Mouse (Mus musculus) mesoderm, embryonic 11.5 days (tissue): ENCODE measurements around the gene Fry.
A peak's percentile ranks its signal among the peaks of the same experiment; 100 is the strongest.

Experiments used
- DNase-seq: peaks from one replicate; pipeline ENCODE4 v3.0.0-alpha.2; 2012; ENCODE audit warnings: low read depth, low spot score

Fry gene

DNA sequence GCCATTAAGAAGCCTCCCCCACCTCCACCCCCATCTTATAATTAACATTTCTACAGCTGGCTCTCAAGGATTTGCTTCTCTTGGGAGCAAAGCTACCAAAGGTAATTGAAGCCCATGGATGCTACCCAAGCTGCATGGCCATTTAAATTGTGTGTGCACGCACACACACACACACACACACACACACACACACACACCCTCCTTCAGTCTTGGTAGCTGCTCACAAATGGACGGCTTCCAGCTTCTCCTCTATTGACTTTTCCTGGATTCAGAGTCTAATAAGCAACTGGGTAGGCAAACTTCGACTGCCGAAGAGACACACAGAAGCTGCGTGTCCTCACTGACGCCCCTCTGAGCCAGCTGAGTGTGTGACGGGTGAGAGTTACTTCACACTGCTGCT is 11.7 kb downstream of the Fry start:
- DNase-seq, result no peak

DNA sequence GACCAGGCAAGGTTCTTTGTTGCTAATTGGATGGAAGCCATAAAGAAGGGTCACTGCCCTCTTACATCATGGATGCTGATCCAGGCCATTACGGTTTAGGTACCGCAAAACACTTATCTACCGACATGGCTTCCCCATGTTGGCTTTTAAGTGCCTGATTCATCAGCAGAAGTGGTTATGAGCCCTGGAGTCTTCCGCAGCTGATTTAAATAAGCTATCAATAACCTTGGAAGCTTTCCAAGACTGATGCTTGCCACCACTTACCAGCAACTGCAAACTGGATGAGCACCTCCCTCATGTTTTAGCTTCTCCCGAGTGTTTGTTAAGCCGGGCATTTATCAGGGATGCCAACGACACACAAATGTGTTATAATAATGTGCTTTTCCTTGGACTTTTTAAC is 12.7 kb downstream of the Fry start:
- no peak for DNase-seq

DNA sequence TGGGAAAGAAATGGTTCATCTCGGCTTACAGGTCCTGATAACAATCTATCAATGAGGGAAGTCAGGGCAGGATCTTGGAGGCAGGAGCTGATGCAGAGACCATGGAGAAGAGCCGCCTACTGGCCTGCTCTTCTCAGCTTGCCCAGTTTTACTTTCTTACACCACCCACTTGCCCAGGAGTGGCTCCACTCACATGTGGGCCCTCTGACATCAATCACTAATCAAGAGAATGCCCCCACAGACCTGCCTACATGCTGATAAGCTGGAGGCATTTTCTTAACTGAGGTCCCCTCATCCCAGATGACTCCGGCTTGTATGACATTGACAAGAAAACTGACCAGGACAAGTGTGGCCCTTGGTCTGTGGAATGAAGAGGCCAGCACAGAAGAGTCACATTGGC is 16.2 kb downstream of the Fry start:
- DNase-seq, result no peak

DNA sequence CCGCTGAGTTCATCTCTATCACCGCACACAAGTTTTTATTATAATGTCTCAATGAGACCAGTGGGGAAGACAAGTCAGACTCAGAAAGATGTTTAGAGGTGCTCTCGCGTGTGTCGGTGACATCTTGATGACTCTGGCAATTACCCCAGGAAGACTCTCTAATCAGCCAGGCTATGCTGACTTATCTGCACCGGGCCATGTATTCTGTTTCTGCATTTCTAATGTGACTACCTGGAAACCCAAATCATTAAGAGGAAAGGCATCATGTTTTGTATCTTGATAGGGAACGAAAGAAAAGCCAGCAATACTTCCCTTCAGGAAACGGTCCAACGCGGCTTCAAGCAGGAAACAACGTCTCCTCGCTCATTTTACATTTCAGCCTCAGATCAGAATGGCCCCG is 17.1 kb downstream of the Fry start:
- no peak for DNase-seq

DNA sequence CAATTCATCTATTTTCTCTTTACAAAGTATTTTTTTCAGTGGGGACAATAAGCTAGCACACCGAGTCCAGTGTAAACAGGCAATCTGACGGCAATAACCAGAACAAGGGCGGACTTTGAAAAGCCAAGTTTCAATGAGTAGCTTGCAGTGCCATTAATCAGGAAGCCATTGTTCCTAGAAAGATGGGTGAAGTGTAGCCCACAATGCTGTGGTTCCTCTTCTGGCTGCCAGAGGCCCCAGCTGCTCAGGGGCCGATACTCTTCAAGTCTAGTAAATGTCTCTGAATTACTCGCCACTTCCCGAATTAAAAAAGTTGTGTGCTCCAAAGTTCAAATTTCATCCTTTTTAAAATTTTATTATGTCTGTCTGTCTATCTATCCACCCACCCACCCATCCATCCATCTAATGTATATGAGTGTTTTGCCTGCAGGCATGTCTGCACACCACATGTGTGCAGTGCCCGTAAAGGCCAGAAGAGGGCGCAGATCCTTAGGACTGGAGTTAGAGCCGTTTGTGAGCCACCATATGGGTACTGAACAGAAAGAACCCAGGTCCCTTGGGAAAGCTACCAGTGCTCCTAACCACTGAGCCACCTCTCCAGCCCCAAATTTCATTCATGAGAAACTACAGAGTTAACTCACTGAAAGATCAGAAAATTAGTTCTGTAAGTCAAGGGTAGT is 19.5 kb downstream of the Fry start:
- DNase-seq, result no peak

DNA sequence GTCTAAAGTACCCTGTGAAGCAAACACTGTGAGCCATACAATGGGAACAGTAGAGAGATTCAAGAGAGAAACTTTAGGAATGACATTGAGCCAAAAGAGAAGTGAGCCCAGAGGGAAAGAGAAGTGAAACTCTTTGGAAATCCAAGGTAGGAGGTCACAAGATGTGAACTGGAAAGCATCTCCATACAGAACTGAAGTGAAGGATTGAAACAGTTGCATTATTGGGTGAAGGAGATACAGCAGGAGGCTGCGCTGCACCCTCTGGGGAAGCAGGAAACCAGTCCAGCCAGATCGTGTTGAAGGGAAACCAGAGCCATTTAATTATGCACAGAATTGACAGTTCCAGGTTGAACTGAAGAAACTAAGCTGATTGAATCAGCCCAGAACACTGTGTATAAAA is 22.1 kb downstream of the Fry start:
- no peak for DNase-seq

DNA sequence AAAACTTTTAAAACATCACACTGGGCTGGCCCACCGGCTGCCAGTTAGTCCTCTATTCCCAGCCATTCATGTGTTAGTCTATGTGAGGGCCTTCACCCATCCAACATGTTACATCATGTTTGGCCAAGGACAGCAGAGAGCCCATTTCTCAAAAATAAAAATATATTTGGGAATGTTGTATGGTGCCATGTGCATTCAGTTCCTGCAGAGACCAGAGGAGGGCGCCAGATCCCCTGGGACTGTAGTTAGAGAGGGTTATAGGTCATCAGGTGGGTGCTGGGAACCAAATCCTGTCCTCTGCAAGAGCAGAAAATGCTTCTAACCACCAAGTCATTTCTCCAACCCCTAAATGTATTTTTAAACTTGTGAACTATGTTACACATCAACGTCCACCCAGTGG is 27.5 kb downstream of the Fry start:
- no peak for DNase-seq

DNA sequence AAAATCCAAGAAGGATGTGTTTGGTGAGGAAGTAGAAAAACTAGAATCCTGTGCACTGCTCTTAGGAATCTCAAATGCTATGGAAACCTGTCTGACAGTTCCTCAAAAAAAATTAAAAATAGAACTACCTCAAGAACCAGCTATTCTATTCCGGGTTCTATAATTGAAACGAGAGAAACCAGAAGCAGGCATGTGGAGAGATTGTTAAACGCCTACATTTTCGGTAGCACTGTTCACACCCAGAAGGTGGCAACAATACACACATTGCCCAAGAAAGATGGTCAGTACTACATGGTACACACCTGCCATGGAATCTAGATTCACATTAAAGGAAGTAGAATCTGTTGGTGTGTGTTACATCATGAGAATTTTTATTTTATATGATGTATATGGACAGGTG is 28.2 kb downstream of the Fry start:
- DNase-seq, result no peak

DNA sequence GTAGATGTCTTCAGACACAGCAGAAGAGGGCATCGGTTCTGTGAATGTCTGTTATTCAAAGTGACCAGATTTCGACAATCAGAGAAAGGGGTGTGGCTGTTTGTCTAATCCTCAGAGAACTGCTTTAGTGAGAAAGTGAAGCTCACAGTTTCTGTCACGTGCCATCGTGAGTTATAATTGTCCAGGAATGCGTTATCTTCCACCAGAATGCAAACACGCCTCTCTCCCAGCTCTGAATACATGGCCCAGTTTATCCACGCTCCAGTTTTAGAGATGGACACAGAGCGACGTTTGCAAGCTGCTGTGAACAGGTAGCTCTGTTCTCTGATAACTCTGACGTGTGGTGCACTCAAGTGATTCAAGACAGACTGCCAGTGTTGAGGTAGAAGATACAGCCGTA is 31.3 kb downstream of the Fry start:
- DNase-seq, result no peak

DNA sequence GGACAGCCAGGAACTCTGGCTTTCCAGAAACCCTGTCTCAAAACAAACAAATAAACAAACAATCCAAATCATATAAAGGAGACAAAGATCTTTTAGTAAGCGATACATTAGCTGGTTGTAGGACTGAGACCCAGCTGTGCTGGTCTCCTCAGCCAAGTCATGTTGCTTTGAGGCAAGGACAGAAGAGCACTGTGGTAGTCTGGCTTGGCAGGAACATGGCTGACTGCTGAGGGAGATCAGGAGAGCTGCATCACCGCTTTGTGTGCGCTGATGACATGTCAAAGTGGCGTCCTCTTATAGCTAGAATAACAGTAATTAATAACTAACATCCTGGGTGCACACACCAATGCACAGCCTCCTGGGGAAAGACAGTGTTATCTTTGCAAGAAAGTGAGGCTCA is 32.5 kb downstream of the Fry start:
- DNase-seq, result no peak

DNA sequence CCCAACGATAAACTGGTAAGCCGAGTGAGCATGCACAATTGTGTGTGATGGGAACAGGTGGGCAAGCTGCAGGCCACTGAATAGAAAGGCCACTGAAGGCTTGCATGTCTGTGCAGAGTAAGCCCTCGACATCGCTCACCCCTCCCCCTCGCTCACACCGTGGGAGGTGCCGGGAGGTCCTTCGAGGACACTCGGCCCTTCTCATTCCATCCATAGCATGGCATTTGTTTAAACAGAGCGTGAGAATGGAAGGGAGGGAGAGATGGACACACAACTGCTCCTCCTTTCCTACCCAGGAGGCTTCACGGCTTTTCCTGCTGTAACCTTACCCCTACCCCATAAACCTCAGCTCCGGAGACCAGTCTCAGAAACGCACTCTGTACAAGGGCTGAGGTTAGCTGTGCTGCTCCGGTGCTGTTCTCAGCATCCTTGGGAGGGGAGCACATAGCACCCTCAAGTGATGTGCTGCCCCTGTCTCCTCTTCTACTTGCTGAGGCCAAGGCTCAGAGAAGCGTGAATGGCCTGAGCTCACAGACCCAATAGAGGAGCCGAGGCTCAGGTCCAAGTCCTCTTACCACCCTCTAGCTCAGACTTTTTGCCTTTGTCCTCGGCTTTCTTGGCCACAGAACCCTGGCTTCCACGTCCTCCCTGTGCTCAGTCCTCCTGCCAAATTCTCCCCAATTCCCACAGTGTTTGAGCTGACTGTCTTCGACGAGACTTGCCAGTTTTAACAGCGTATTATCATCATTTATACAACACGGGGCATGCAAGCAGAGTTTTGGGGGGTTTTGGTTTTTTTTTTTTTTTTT is 33.8 kb downstream of the Fry start:
- peak; percentile 56 for DNase-seq

DNA sequence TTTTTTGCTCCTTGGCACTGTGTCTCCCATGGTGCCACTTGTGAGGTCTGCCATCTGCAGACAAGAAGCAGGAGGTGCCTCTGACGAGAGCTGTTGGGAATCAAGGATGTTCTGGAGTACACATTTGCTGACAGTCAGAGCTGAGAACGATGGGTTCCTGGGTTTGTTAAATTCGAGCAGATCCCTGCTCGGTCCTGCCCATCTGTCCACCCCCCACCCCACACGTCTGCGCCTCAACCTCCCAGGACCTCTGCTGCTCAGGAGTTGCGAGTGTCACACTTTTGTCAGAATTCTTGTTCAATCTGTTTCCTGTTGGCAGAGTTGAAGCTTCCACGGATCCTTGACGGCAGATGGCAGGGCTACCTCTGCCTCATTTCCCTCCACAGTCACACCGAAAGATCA is 34.4 kb downstream of the Fry start:
- DNase-seq, result no peak

DNA sequence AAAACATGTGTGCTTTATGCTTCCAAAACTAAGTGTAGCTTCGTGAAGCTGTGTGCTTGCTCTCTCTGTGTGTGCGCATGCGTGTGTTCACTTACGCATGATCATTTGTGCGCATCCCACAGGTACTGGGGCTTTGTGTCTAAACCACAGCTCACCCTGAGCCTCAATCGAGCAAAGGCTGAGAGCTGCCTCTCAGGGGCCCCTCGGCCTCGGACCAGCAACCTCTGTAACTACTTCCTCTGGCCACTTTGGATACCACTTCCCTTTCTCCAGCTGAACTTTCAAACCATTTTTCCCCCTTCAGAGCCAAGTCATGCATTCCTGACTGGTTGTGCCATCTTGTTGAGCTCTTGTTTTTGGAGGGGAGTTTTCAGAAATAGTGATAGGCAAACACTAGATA is 36.9 kb downstream of the Fry start:
- DNase-seq, result no peak

DNA sequence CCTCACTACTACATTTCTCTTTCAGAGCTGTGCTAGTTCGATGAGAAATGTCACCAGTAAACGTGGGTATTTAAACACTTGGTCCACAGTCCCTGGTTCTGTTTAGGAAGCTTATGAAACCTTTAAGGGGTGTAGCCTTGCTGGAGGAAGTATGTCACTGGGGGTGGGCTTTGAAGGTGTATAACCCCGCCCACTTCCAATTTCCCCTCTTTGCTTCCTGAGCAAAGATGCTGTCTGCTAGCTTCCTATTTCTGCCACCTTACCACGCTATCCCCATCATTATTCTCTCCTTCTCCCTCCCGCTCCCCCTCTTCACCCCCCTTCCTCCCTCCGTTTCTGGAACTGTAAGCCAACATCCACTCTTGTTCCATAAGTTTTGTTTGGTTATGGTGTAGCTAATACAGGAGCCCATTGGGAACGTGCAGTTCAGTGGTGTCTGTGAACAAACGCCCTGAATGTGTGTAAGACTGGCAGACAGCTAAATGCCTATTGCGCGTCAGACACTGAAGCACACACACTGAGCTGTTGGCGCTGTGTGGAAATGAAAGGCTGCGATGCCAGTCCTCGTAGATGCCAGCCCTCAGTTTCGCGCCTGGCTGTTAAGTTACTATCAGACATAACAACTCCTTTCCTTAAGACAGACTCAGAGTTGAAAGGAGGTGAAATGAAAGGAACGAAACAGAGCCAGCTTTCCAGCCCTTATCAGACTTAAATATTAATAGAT is 37.8 kb downstream of the Fry start:
- no peak for DNase-seq

DNA sequence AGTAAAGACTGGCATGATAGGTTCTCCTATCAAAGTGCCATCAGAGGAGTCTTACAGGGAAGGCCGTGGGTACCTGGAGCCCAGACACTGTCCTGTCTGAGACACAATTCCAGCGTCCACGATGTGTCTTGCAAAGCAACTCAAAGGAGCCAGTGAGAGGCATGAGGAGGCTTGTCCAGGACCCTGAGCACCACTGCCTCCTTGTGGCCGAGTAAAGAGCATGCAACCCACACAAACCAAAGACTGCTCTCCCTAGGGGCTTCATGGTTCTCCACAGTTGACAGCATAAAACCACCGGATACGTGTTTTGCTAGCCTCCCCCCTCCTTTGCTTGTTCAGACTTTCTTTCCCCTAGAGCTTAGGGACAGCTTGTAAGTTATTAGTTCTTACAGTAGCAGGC is 39.2 kb downstream of the Fry start:
- peak; percentile 61 for DNase-seq

DNA sequence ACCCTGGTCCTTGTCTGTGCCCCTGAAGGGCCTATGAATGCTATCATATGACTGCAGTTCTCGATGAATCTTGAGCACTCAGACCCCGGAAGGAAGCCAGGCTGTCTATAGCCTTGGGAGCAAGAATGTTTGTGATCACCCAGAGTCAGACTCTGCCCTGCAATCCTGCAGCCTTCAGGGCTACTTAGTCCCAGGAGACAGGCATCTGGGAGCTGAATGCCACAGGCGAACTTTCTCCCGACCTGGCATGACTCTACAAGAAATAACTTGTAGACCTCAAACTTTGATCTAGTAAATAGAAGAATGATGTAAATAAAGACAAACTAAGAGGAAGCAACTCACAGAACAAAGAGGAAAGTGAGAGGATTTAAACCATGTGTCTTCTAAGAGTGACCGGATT is 40.7 kb downstream of the Fry start:
- DNase-seq, result peak; percentile 10

DNA sequence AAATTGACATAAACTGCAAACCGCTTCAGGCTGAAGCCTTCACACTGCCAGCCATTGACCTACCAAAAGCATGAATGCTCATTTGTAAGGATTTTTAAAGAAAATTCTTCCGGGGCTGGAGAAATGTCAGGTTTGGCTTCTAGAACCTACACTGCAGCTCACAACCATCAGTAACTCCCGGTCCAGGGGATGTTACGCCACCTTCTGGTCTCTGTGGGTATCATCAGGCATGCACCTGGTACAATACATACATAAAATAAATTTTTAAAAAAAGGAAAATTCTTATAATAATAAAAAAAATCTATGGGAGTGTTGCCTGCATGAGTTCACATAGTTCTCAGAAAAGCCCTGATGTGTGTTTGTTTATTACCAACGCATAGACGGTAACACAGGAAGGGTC is 42.7 kb downstream of the Fry start:
- DNase-seq, result no peak

DNA sequence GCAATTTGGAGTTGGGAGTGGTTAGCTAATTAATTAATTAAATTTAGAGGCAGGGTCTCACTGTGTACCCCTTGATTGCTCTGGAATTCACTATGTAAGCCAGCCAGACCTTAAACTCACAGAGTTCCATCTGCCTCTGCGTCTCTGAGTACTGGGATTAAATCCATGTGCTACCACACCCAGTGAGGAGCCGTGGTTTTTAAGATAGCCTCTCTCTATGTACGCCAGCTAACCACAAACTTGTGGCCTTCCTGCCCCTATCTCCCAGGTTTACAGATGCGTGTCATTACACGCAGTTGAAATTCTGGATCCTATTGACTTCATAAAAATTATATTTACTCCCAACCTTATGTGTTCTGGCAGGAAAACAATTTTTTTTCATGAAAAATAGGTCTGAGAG is 43.5 kb downstream of the Fry start:
- no peak for DNase-seq

DNA sequence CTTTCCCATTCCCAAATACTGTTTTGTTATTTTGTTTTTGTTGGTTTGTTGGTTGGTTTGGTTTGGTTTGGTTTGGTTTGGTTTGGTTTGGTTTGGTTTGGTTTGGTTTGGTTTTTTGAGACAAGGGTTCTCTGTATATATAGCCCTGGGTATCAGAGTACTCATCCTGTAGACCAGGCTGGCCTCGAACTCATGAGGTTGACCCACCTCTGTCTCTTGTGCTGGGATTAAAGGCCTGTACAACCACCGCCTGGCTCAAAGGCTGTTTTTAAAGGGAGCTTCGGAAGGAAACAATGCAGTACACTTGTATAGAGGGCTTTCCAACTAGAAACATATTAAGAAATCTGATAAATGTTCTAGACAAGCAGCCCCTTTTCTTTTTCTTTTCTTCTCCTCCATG is 46.2 kb downstream of the Fry start:
- no peak for DNase-seq

DNA sequence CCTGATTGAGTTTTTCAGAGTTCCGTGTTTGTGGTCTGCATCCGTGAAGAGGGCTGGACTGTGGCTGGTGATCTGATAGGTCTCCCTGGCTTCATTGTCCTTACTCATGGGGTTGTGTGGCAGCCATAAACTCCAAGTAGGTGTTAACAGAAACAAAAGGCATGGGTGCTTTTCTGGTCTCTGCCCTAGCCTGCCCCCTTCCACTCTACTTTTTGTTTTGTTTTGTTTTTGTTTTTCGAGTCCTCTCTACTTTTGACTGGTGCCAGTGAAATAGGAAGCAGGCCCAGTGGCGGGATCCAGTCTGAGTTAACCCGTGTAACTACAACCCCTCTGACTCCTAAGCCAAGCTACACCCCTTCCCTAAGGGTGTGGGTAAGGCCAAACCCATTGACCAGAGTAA is 48.4 kb downstream of the Fry start:
- no peak for DNase-seq

DNA sequence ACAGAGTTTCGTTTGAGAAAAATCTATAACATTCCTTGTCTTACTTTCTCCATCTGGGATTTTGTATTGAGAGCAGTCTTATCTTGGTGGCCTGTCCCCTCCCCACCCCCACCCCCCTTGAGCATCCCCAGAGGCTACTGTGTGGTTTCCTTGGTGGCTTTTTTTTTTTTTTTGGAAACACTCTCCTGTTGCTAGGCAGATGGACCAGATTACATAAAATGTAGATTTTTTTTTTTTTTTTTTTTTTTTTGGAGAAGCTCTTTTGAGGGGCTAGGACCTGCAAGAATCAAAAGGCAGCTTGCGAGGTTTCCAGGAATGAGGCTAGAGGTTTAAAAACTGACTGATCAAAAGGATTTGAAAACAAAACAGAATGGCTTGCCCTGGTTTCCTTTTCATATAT is 48.8 kb downstream of the Fry start:
- DNase-seq, result no peak

DNA sequence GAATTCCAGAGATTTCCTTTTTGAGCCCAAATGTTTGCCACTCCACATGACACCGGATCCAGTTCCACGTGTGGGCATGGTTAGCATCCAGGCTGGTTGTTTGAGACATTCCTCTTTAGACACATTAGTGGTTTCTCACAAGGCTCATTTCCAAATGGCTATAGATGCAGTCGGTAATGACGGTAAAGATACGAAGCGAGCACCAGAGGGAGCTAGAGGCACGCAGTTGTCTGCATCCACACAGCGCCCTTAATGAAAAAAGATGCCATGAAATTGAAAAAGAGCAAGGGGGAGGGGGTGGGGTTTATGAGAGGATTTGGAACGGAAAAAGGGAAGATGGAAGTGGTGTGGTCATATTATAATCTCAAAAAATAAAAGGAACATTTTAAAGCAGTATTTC is 50.3 kb downstream of the Fry start:
- DNase-seq, result peak; percentile 84

DNA sequence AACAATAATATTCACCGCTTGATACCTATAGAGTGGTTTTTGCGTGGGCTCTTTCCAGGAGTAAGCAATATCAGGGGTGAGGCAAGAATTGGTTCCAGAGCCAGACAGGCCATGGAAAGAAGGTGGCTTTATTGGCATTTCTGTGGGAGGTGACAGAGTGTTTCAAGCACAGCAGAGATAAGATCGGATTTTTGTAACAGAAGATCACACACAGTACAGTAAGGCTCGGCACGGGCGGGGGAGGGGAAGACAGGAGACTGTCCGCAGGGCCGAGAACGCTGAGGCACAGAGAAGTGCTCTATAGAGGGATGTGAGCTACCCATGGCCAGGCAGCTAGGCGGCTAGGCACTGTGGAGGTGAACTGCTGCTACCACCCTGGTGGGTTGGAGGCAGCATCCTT is 53.1 kb downstream of the Fry start:
- DNase-seq, result no peak
